Mouse (Mus musculus) lung, postnatal 0 days (tissue): Measurements from ENCODE around the gene Gpc1. TPM values are rescaled to one million over a fixed set of nuclear protein-coding genes. Genes with fewer than 3 reads are reported as not detected.

Experiments used
- ATAC-seq: fragments of 200-750 bp; cut with Nextera tagmentation; 2 replicates; pipeline ENCODE4 v1.8.0; 2017; ENCODE audit warnings: moderate library complexity
- DNase-seq: peaks from one replicate; pipeline ENCODE4 v3.0.0-alpha.2; 2016; ENCODE audit warnings: low spot score
- H3K27ac ChIP-seq: fragments of 300-500 bp; sonication (generic); 2 replicates; pipeline ENCODE4 v1.5.1; 2014; ENCODE audit warnings: antibody characterized with exemption, mild to moderate bottlenecking, low read length, mixed read lengths
- H3K27me3 ChIP-seq: fragments of 300-500 bp; sonication (generic); replicated peaks from 2 replicates; pipeline ENCODE4 v1.6.1; 2014; ENCODE audit warnings: low read length, mixed read lengths; ENCODE audit not compliant: insufficient read depth
- H3K36me3 ChIP-seq: fragments of 300-500 bp; sonication (generic); 2 replicates; pipeline ENCODE4 v1.6.1; 2014; ENCODE audit warnings: low read length, mixed read lengths; ENCODE audit not compliant: insufficient read depth
- H3K4me1 ChIP-seq: fragments of 300-500 bp; sonication (generic); 2 replicates; pipeline ENCODE4 v1.6.1; 2014; ENCODE audit warnings: antibody characterized with exemption, low read depth, low read length, mixed read lengths; ENCODE audit not compliant: insufficient read depth
- H3K4me2 ChIP-seq: fragments of 300-500 bp; sonication (generic); replicated peaks from 2 replicates; pipeline ENCODE4 v1.6.1; 2014; ENCODE audit warnings: low read depth, mild to moderate bottlenecking, low read length, moderate library complexity, mixed read lengths
- H3K4me3 ChIP-seq: fragments of 300-500 bp; sonication (generic); 2 replicates; pipeline ENCODE4 v1.5.1; 2014; ENCODE audit warnings: low read depth, low read length
- H3K9ac ChIP-seq: fragments of 300-500 bp; sonication (generic); replicated peaks from 2 replicates; pipeline ENCODE4 v1.6.1; 2014; ENCODE audit warnings: low read depth, mild to moderate bottlenecking
- H3K9me3 ChIP-seq: fragments of 300-500 bp; sonication (generic); 2 replicates; pipeline ENCODE4 v1.6.1; 2016; ENCODE audit warnings: low read length, mixed read lengths
- CTCF ChIP-seq: IDR thresholded peaks from 2 replicates; pipeline ENCODE4 v1.5.1; 2016; ENCODE audit warnings: antibody characterized with exemption, mild to moderate bottlenecking
- EP300 ChIP-seq: IDR thresholded peaks from 2 replicates; pipeline ENCODE4 v1.6.1; 2016; ENCODE audit warnings: antibody characterized with exemption, mild to moderate bottlenecking, control low read depth
- WGBS: fragments of 180-500 bp; shearing (Covaris S2); extraction: QIAGEN DNeasy Blood & Tissue Kit; methylation state at CpG from one replicate; pipeline ENCODE4 v1.1.7; 2014; 5-methylcytosine and 5-hydroxymethylcytosine counted together
- polyA plus RNA-seq: library from polyadenylated mRNA; unstranded; fragments of >200 nt; fragmentation: Nextera tagmentation; extraction: Ambion mirVana; gene quantifications from 2 replicates; pipeline ENCODE4 v1.2.1, GENCODE M21; 2015

Gpc1 gene
- polyA plus RNA-seq, 1 experiment from 2014 or later, result 11.0 TPM

DNA sequence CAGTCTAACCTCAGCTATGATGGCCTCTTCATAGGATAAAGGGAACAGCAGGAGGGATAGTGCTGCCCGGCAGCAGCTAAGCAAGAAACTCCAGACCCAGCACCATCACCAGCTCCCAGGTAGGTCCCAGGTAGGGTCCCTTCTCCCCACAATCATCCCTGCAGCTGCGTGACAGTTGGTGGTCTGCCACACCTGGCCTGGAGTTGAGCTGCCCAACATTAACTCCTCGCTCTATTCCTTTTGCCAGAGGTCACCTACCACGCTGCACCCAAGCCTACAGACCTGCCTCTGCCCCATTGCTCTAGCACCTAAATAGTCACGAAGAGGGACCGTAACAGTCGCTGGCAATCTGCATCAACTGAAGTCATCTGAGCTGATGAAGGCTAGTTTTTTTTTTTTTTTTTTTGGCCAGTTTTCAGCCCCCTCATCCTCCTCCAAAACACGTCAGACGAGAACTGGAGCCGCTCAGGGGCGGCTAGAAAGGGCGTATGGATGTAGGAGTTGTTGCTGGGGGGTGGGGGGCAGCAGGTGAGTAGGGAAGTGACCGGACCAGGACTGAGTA, 738 bp upstream of the Gpc1 start:
- Histone ChIP-seq H3K27ac (no peak overlapping the region), H3K4me3 (peak overlapping the region; percentile 50), H3K9ac (no peak overlapping the region), H3K27me3 (peaks cover 15% of the 10 kb centered on the region; the same call in 1 of the 2 replicates), H3K36me3 (no peaks in the 10 kb centered on the region), H3K9me3 (no peaks in the 10 kb centered on the region), H3K4me1 (no peaks in the 10 kb centered on the region; the same call in 1 of the 2 replicates), H3K4me2 (peak overlapping the region; percentile 96)
- no peak for TF ChIP-seq EP300
- TF ChIP-seq CTCF, result no peak
- DNase-seq (no peak), ATAC-seq (no peak)
- 9% methylated on average over 13 of the region's 13 CpGs for WGBS

DNA sequence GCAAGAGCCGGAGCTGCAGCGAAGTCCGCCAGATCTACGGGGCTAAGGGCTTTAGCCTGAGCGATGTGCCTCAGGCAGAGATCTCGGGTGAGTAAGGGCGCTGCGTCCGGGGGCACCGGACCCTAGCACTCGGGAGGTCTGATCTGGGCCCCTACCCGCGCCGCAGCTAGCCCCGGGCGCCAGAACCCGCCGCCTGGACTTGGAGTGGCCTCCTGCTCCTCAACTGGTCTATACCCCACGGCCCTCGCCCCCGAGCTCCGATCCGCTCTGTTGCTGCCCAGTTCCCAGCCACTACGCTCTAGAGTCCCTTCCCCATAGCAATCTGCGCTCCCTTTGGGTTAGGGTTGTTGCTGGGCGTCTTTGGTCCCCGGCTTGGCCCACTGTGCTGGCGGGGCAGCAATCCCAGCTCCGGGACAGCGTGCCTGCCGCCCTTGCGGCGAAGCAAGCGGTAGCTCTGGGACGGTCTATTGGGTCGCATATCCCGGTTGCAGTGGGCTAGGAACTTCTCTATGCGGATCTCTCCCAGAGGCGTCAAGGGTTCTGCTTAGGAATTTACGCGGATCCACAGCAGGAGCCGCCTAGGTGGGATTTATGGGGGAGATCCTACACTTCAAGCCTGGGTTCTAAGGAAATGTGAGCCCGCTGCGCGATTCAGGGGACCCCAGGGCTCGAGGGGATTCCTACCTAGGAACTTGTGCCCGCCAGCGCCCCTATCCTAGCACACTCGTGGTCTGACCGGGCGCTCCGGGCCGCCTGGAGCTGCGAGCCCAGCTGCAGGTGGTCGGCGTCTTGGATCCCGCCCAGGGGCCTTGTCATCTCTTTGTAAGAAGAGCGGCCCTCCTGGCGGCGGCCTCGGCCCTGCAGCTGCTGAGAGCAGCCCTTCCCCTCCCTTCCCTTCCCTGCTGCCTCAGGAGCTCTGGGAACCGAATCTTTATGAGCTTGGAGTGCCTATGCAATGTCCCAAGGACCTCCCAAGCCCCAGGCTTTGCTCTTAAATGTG, 866 bp downstream of the Gpc1 start:
- ATAC-seq (peak; percentile 18), DNase-seq (peak; percentile 67)
- WGBS, result 1% methylated on average over 58 of the region's 62 CpGs
- no peaks in the 10 kb centered on the region for H3K36me3 ChIP-seq
- H3K9me3 ChIP-seq, result no peaks in the 10 kb centered on the region
- peaks cover 15% of the 10 kb centered on the region; the same call in 1 of the 2 replicates for H3K27me3 ChIP-seq
- H3K4me1 ChIP-seq, result no peaks in the 10 kb centered on the region; the same call in 1 of the 2 replicates
- H3K27ac ChIP-seq, result peak overlapping the region; percentile 47; the same call in 1 of the 2 replicates
- peak overlapping the region; percentile 34; the same call in 1 of the 2 replicates for H3K9ac ChIP-seq
- H3K4me3 ChIP-seq, result peak overlapping the region; percentile 50
- peak; percentile 30 for TF ChIP-seq CTCF
- no peak for TF ChIP-seq EP300
- peak overlapping the region; percentile 96 for H3K4me2 ChIP-seq

- H3K27me3 ChIP-seq, result peaks cover 15% of the 10 kb centered on the region; the same call in 1 of the 2 replicates
- H3K4me2 ChIP-seq, result no peak overlapping the region
- 62% methylated on average over 7 of the region's 7 CpGs for WGBS
- peak; percentile 80 for DNase-seq
- H3K4me3 ChIP-seq, result no peak overlapping the region
- H3K9me3 ChIP-seq, result no peaks in the 10 kb centered on the region
- no peaks in the 10 kb centered on the region; the same call in 1 of the 2 replicates for H3K4me1 ChIP-seq
- 0 out of 2 replicates have a peak, but pooled peaks have one; percentile 21 for ATAC-seq
- no peak overlapping the region for H3K9ac ChIP-seq
- TF ChIP-seq EP300, result no peak
- peak; percentile 89 for TF ChIP-seq CTCF
- H3K27ac ChIP-seq, result no peak overlapping the region
- no peaks in the 10 kb centered on the region for H3K36me3 ChIP-seq
These were observed 2.7 kb downstream of the Gpc1 start for GRCm38 (mm10) chr1:92833987-92834706.

DNA sequence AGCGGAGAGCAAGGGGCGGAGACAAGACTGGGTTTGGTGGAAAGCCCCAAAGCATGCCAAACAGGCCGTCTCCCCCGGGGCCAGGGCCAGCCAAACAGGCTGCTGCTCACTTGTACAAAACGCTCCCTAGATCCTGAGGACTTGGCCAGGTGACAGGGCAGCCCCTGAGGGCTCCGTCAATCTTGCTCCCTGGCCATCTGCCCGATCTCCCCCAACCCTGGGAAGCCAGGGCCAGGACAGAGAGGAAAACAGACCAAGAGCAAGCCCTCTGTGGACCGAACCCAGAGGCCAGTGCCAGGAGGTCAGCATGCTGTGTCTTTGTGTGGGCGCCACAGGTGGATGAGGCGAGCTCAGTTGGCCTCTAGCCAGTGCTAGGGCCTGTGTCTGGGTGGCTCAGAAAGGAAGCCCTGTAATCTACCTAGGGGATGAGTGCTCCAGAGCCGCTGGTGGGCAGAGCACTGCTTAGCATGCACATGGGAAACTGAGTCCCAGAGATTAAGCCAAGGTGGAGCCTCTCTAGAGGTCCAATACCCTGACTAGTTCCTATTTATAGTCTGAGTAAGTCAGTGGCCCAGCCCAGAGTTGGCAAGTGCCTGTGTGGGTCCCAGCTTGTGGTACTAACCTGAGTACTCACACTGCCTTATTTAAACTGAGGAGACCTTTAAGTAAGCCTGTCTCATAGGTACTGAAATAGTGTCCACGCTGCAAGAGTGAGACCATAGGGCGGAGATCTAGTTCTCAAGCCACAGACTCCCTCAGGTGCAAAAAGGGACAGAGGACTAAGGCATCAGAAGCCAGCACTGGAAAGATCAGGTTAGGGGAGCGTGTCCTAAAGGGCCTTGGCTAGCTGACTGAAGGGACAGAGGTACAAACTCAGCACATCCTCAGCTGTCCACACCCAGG, 6.7 kb downstream of the Gpc1 start:
- Histone ChIP-seq H3K4me2 (no peak overlapping the region), H3K36me3 (no peaks in the 10 kb centered on the region), H3K27ac (no peak overlapping the region), H3K4me1 (no peaks in the 10 kb centered on the region), H3K27me3 (0 out of 2 replicates have a peak, but pooled peaks cover 3% of the 10 kb centered on the region), H3K4me3 (no peak overlapping the region), H3K9ac (no peak overlapping the region), H3K9me3 (no peaks in the 10 kb centered on the region)
- no peak for TF ChIP-seq CTCF
- no peak for TF ChIP-seq EP300
- WGBS, result 68% methylated on average over 14 of the region's 14 CpGs
- ATAC-seq, result no peak
- no peak for DNase-seq

- no peaks in the 10 kb centered on the region for H3K36me3 ChIP-seq
- no peak overlapping the region for H3K27ac ChIP-seq
- TF ChIP-seq CTCF, result no peak
- no peak for TF ChIP-seq EP300
- ATAC-seq, result no peak
- H3K4me3 ChIP-seq, result no peak overlapping the region
- no peak overlapping the region for H3K9ac ChIP-seq
- H3K9me3 ChIP-seq, result no peaks in the 10 kb centered on the region
- DNase-seq, result no peak
- H3K4me1 ChIP-seq, result no peaks in the 10 kb centered on the region
- H3K4me2 ChIP-seq, result no peak overlapping the region
- H3K27me3 ChIP-seq, result no peaks in the 10 kb centered on the region
- 76% methylated on average over 7 of the region's 7 CpGs for WGBS
These were observed 7.8 kb downstream of the Gpc1 start for GRCm38 (mm10) chr1:92839211-92839610.
